Mouse (Mus musculus) layer of hippocampus, postnatal 25 days (tissue): ENCODE data around the gene Pdxk. TPM values are rescaled to one million over a fixed set of nuclear protein-coding genes. Genes with fewer than 3 reads are reported as not detected.
"Not testable (repeated sequence)": the region's sequence is repeated elsewhere in the genome, so short reads cannot be mapped to it uniquely, and the experiment has no call there.

Experiments used
- DNase-seq, 2 experiments: peaks; one replicate each; pipeline ENCODE4 v3.0.0; 2022; ENCODE audit warnings: mixed read lengths in 2 of 2, low spot score in 1 of 2; ENCODE audit errors: extremely low spot score in 1 of 2
- total RNA-seq, 2 experiments: library from RNA; stranded (reverse); gene quantifications; 2 replicates each; pipeline ENCODE4 v1.2.3; 2021

Pdxk gene
- total RNA-seq, 2 experiments from 2014 or later, result 88.2 to 97.2 TPM

DNA sequence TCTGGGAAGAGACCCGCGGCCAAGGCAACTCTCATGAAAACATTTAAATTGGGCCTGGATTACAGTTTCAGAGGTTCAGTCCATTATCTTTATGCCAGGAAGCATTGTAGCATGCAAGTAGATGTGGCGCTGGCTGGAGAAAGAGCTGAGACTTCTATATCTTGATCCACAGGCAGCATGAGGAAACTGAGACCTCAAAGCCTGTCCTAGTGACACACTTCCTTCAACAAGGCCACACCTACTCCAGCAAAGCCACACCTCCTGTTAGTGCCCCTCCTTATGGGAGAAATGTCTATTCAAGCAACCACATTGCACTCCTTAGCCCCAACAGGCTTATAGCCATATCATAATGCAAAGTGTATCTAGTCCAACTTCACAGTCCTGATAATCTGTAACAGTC, 42.2 kb downstream of the Pdxk start:
- DNase-seq, result no peak

DNA sequence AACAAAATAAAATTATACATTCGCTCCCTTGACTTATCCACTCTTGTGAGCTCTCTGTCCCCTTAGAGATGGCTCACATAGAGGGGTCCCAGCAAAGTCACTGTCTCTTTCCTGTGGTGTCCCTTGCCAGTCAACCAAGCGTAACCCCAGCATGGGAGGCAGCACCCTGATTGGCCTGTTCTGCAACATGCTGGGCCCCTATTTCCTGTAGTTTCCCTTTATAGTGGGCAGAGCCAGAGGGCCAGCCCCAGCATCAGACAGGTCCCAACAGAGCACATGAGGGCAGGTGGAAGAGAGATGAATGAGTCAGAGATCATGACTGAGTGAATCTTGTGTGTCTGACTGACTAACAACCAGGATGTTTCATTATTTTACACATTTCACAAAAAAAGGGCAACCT, 43.8 kb downstream of the Pdxk start:
- no peak for DNase-seq

DNA sequence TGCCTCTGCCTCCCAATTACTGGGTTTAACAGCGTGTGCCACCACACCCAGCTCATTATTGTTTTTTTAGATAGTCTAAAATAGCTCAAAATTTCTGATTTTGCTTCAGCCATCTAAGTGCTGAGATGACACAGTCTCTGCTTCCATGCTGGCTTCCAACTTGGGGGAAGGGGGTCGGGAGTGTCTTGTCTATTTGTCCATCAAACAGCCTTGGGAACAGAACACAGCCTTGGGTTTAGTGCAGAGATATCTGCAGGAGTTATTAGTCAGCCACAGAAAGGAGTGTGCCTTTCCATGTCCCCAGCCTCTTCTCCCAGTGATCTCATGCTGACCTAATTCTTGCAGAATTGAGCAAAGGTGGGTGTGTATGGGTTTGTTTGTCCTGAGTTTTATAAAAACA, 46.0 kb downstream of the Pdxk start:
- no peak for DNase-seq

DNA sequence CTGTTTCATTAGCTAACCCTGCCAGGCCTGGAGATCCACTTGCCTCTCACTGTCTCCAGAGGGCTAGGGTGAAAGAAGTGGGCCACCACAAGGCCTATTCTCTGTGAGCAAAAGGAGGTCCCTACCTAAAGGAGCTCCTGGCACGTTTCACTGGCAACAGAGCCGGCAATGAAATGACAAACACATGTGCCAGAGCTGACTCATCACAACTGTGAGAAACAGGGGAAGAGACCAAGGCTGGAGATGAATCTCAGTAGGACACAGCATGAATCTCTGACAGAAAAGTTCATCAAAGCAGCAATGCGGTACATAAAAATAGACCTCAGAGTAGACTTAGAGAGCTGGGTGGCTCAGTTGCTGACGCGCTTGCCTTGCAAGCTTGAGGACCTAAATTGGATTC, 46.9 kb downstream of the Pdxk start:
- no peak for DNase-seq

DNA sequence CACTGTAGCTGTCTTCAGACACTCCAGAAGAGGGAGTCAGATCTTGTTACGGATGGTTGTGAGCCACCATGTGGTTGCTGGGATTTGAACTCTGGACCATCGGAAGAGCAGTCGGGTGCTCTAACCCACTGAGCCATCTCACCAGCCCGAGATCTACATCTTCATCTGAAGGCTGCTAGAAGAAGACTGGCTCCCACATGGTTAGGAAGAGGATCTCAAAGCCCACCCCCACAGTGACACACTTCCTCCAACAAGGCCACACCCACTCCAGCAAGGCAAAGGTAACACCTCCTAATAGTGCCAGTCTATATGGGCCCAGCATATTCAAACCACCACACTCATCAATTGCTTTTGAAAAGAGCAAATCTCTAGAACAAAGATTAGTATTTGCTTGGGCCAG, 49.8 kb downstream of the Pdxk start:
- DNase-seq, result not testable (repeated sequence)

DNA sequence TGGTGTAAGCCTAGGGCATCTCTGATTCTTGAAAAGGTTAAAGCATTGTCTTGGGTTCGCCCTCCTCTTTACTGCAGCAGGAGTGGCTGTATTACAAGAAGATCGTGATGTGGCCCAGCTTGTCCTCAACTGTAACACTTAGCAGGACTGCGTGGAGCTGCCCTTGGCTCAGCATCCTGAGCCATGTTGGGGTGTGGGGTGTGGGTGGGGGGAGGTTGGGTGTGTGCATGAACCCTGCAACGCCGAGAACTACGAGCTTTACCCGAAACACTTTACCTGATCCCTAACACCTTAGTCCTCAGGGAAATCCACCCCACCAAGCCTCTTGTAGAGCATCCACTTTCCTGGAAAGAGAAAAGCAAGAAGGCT, 51.6 kb downstream of the Pdxk start:
- DNase-seq, result no peak

DNA sequence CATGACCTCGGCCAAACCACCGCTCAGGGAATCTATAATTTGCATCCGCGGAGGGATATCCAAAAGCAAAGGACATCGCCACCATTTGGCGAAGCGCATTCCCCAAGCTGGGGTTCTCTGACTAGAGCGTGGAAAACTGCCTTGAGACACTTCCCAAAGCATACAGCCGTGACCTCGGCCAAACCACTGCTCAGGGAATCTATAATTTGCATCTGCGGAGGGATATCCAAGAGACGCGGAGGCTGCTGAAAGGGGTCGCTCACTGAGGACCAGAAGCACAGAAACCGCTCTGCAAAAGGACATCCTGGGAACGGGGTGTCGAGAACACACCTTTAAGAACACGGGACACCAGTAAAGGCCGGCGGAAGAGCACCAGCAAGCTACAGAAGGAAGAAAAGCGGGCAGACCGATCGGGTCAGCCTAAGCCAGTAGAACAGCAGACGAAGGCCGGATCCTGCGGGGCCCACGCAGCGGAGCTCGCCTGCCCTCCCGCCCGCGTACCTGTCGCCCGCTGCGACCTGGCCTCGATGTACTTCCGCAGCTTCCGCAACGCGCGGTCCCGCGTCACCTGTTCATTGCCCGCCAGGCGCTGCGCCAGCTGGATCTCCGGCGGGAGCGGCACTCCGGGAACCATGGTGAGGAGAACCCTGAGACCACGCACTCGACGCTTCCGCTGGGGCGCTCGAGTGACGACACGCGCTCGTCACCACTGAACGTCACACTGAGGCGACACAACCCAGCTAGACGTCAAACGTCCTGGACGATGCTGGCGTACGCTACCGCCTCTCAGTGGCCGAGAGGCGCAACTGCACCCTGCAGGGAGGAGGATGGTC, 52.2 kb downstream of the Pdxk start, which contains the start of gene Rrp1:
Gene Rrp1, minus strand, starts transcription at position 725 of the 833 bp plus-strand sequence.
- DNase-seq, result peak; percentile 98 to 99

DNA sequence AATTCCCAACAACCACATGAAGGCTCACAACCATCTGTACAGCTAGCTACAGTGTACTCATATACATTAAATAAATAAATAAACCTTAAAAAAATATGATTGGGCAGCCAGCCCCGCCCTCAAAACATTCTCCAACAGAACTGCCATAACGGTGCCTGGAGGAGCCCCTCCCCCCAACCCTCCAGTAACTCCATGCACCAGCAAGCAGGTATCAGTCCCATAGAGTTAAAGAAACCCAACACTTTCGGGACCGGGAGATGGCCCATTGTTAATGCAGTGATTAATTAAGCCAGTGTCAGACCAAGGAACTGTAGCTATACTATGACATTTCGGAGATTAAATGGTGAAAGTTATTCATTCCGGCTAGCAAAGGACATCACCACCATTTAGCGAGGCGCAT, 52.9 kb downstream of the Pdxk start:
- DNase-seq, result no peak

DNA sequence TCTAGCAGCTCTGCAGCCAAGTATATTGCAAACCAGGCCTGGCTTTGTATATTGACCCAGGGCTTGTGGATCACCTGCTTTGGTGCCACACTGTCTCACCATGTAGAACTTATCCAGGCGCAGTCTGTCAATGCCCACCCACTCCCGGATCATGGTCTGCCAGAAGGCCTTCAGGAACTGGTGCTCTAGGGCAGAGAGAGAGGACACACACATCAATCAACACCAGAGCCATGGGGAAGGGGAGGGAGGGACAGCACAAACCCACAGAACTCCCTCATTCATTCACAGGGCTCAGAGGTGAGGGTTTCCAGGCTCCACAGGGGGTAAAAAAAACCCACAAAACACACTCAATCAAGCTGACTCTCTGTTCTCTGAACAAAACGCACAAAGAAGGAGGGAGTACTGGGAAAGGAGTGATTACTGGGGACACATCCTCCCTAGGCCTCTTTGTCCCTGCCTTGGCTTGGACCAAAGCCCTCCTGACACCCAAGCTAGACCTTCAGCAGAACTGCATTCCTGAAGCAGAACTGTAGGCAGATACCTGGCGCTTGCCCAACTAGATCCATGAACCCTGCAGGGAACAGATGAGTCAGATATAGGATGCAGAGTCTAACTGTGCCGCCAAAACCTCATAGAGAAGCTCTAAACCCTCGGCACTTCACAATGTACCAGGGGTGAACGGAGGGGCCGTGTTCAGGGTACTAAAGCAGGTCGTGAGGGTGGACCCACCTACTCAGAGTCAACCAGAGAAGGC, 55.6 kb downstream of the Pdxk start:
- DNase-seq, result no peak

DNA sequence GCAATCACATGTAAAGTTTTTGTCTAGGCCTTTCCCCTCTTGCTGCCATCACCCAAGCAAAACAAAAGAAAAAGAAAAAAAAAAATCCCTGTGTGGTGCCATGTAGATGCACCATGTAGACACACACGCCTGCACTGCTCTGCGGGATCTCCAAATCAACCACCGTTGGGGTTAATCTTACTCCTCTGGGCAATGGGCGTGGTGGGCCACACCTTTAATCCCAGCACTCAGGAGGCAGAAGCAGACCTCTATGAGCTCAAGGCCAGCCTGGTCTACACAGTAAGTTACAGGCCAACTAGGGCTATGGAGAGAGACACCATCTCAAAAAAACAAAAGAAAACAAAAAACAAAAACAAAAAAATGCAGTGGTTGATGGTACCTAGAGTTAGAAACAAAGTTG, 57.6 kb downstream of the Pdxk start:
- DNase-seq, result no peak

DNA sequence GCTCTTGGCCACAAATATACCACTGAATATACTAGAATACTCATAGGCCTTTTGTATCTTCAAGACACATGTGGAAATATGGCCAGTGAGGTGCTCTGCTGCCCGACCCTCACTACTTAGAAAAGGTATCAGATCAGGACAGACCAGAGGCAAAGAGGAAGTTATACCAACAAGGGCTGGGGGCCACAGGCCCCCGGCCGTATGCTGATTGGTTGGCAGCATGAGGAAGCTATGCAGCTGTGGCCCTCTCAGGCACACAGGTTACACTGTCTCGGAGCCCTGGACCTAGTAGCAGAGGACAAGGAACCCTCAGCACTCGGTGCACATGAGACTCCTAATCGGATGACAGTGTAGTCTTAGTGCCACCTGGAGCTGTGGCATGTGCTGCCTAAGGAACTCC, 58.6 kb downstream of the Pdxk start:
- DNase-seq, result no peak

DNA sequence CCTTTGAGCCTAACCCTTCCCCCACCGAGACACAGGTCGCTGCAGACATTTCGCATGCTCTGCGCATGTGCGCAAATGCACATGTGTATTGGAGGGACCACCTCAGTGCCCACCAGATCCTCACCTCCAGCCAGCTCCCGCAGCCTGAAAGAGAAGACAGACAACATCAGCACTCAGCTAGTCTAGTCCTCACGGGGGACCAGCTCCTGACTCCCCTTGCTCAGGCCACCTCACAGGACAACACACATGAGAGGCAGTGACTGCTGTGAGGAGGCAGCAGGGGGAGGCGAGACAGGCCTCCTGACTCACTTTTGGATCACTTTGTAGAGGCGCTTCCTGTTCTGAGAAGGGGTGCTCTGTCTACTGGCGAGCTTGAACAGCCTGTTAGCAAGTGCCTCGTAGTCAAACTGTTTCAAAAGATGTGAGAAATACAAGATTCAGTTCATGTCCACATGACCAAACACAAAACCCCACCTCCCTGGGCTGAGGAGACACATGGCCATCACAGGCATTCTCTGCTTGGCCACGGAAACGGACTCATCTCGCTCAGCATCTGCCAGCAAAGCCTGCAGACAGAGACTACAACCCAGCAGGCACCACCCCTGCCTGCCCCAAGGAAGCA, 62.4 kb downstream of the Pdxk start:
- no peak for DNase-seq

DNA sequence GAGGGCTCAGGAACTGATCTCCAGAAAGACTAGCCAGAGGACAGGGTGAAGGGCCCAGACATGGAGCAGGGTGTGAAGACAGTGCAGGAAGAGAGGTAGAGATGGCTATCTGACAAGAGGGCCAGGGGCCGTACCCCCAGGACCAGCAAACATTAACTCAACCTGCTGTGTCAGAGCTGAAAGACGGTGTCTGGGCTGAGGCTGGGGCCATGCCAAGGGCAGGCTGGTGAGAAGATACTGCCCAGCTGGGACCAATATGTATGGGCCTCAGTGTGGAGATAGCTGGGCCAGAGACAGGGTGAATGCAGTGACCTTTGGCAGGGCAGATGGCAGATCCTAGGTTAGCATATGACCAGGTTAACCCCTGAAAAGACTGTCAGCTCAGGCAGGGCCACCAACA, 63.6 kb downstream of the Pdxk start:
- no peak for DNase-seq

DNA sequence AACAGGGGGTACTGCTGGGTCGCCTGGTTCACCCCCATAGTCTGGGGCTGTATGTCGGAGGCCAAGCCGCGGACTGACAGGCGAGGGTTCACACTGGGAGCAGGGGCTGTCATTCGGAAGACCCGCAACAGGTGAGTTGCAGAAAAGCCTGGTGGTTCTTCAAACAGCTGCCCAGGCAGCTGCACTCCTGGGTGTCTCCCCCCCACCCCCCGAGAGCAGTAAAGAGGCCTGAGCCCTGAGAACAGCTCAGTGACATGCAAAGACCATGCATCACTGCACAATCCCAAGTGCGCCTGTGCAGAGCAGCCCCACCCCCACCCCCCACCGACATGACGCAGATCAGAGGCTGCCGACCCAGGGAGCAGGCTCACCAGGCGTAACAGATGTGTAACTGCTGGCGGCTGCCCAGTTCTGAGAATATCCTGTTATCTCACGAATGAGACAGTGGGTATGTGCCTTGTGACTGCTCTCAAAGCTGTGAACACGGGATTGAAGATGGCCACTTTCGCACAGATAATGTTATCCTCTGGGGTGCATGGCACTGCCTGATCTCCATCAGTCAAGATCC, 65.6 kb downstream of the Pdxk start:
- DNase-seq, result peak in 1 of 2 experiments; percentile 35

DNA sequence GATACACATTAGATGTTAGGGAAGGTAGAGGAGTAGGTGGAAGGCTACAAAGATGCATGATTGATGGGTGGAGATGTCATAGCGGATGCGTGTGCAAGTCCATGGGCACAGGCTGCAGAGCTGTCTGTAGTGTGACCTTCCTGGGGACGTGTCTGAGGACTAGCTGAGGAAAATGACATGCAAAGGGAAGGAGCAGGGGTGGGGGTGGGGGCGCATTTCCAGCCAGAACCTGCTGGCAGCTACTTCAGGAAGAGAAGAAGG, 68.2 kb downstream of the Pdxk start:
- no peak for DNase-seq

DNA sequence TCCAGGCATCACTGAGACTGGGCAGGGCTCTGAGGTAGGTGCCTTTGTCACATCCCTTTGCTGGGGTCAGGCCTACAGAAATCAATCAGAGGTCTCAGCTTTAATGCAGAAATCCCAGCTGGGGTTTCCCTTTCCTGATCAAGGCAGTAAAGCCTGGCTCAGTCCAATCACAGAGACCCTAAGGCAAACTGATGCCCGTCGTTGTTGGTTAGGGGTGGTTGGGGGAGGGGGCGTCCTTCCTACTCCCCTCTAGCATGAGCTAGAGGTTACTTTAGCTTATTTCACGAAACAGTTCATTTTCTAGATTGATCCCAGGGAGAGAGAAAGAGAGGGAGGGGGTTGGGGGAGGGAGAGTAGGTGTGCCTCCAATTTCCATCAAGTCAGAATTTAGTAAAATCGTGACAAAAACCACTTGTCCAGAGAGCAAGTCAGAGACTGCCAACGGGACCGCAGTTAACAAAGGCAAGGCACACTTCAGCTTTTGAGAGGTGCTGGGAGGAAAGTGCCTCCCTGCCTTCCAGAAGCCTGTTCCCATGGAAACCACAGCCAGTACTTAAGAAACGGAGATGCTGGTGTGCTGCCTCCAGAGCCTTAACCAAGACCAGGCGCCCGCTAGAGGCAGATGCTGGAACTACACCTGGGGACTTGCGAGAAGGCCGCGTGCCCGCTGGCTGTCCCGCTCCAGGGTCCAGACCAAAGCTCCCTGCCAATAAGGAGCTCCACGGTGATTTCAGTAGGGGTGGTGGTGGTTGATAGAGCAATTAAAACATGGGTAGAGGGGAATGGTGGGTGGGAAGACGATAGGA, 68.8 kb downstream of the Pdxk start:
- peak; percentile 98 to 100 for DNase-seq

DNA sequence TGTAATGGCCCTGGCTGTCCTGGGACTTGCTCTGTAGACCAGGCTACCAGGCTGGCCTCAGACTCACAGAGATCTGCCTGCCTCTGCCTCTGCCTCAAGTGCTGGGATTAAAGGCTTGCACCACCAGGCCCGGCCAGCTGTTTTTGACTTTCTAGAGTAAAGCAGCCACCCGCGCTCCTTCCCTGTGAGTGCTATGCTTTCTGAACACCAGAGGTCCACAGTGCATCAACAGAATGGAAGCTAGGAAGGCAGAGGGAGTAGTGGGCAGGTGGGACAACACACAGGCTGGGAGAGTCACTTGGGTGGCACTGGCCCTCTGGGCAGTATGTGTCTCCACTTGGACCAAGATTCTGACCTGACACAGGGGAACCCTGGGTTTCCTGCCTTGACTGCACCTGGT, 69.4 kb downstream of the Pdxk start:
- DNase-seq, result no peak

DNA sequence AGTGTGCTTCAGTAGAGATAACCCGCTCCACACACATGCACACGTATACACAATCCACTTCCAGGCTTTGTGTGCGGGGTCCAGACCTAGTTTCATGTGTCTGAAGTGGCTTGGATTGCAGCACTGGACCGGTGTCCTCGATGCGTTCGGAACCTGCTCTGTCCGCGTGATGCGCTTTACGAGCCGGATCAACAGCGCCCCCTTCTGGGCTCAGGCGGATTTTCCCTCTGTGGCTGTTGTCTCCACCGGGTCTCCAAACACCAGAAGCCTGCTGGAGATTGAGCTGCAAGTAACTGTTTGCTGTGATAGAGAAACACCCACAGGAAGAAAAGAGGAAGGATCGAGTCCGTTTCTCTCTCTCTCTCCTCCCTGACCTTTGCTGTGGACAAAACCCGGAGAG, 72.7 kb downstream of the Pdxk start:
- peak; percentile 74 to 88 for DNase-seq

DNA sequence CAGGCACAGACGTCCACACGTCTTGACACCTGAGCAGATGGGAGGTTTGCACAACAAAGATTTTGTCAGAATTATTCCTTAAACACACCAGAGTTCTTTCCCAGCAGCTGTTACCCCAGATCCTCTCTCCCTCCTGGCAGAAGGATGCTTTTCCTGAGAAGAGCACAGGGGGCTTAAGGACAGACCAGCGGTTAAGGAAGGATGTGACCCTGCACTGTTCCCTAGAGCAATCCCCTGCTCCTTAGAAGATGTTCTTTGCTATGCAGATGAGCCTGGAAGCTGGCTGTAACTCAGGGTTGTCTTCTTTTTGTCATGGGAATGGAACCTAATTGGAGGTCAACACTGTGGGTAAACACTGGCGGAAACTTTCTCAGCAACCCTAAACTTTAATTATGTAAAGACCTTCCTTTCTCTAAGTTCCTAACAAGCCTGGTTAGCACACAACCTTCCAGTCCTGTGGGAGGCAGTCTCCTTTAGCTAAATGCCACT, 73.7 kb downstream of the Pdxk start:
- DNase-seq, result no peak

DNA sequence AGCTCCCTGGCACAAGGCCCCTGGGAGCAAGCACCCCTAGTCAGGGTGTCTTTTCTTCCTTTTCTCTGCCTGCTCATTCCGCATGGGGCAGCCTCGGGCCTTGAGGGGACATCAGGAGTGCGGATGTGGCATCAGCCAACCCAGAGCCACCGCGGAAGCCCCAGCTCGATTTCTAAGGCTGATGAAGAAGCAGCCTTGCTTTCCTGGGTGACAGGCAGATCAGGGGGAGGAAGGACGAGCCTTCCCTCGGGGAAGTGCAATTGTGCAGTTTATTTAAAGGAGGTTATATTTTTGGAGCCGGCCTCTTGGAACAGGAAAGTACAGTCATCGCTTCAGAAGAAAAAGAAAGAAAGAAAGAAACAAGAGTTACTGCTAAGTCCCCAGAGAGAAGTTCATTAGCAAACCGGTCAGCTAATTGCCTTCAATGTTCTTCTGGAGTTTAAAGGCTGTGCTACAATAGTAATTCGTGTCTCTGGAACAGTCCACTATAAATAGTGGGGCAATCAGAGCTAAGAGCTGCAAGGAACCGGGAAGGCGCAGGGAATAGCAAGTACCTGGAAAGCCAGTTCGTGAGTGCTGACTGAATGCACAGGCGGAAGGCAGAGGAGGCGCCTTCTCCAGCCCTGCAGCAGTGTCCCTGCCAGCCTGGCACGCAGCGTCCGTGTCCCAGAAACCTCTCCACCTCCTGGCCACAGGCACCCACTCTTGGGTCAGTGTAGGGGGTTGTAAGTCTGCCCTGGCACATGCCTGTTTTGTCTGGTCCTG, 76.4 kb downstream of the Pdxk start:
- DNase-seq, result no peak
